ENCODE assay signal across 8 mouse cellular contexts in the genomic region with DNA sequence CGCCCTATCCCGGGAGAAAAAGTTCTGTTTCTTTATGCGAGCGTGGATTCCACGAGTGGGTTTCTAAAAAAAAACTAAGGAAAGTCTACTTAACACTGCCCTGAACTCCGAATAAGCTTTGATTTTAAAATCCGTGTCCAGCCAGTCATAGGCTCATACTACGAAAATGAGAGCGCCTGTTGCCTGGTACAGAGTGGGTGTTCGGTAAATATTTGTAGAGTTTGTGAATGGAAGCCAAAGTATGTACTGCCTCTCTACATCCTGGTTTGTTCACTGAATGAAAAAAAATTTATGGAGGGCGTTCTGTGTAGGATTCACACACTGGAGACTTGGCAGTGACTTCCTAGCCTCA. TPM values are rescaled to one million over a fixed set of nuclear protein-coding genes. Genes with fewer than 3 reads are reported as not detected.
A peak's percentile ranks its signal among the peaks of the same experiment; 100 is the strongest.
DNase-seq lines count a peak whose midpoint lies in the region; ATAC-seq and TF ChIP-seq lines count a peak whose summit lies in the region.

No protein-coding gene starts in this region.

- no peak overlapping the region for H3K27ac ChIP-seq in kidney, embryonic 14.5 days (ENCODE audit: low read depth, low read length)
- peak overlapping the region; percentile 43 for H3K27ac ChIP-seq in bone marrow macrophage, adult 2 months (ENCODE audit: insufficient read depth, low read depth, low read length)
- H3K27ac ChIP-seq in midbrain, embryonic 14.5 days (replicated peaks; ENCODE audit: low read depth, low read length) = no peak overlapping the region

- H3K4me3 ChIP-seq in kidney, embryonic 14.5 days (ENCODE audit: low read length) = peak overlapping the region; percentile 81
- peak overlapping the region; percentile 96 for H3K4me3 ChIP-seq in bone marrow macrophage, adult 2 months (ENCODE audit: insufficient read depth, low read length)
- H3K4me3 ChIP-seq in midbrain, embryonic 14.5 days (replicated peaks; ENCODE audit: low read depth, low read length) = peak overlapping the region; percentile 77

- no peaks in the 10 kb centered on the region for H3K27me3 ChIP-seq in kidney, embryonic 14.5 days (ENCODE audit: control insufficient read depth, insufficient read depth, low read length)
- no peaks in the 10 kb centered on the region; the same call in 1 of the 2 replicates for H3K27me3 ChIP-seq in midbrain, embryonic 14.5 days (ENCODE audit: control insufficient read depth, insufficient read depth, low read length)

- H3K36me3 ChIP-seq in kidney, embryonic 14.5 days (ENCODE audit: control insufficient read depth, insufficient read depth, low read length) = no peaks in the 10 kb centered on the region
- no peaks in the 10 kb centered on the region for H3K36me3 ChIP-seq in midbrain, embryonic 14.5 days (ENCODE audit: control insufficient read depth, insufficient read depth, low read length)

- H3K9ac ChIP-seq in kidney, embryonic 14.5 days (ENCODE audit: low read depth, low read length) = peak overlapping the region; percentile 81
- peak overlapping the region; percentile 78 for H3K9ac ChIP-seq in midbrain, embryonic 14.5 days (replicated peaks; ENCODE audit: low read length)

- H3K4me1 ChIP-seq in kidney, embryonic 14.5 days (ENCODE audit: control insufficient read depth, insufficient read depth, low read length) = peaks cover 11% of the 10 kb centered on the region; the same call in 1 of the 2 replicates
- H3K4me1 ChIP-seq in bone marrow macrophage, adult 2 months (ENCODE audit: control insufficient read depth, insufficient read depth, low read length) = peaks cover 59% of the 10 kb centered on the region
- H3K4me1 ChIP-seq in midbrain, embryonic 14.5 days (ENCODE audit: control insufficient read depth, insufficient read depth, low read length) = peaks cover 11% of the 10 kb centered on the region

- peak overlapping the region; percentile 62 for H3K4me2 ChIP-seq in kidney, embryonic 14.5 days (replicated peaks; ENCODE audit: low read depth, low read length)
- H3K4me2 ChIP-seq in midbrain, embryonic 14.5 days (ENCODE audit: low read length) = peak overlapping the region; percentile 87

- no peak for TF ChIP-seq CTCF in bone marrow macrophage, adult 2 months (IDR thresholded peaks at IDR 0.05; ENCODE audit: low read depth, low read length)

- no peak for TF ChIP-seq POLR2A in bone marrow macrophage, adult 2 months (IDR thresholded peaks at IDR 0.05; ENCODE audit: borderline replicate concordance, low read depth, low read length)

- 15% methylated on average over 11 of the region's 11 CpGs for WGBS in kidney, embryonic 14.5 days
- WGBS in midbrain, embryonic 14.5 days = 17% methylated on average over 11 of the region's 11 CpGs

- no peaks in the 10 kb centered on the region for H3K9me3 ChIP-seq in kidney, embryonic 14.5 days (ENCODE audit: control insufficient read depth, low read length)
- no peaks in the 10 kb centered on the region for H3K9me3 ChIP-seq in midbrain, embryonic 14.5 days (ENCODE audit: control insufficient read depth, low read length)

- DNase-seq in kidney, postnatal 14 days = no peak
- DNase-seq in midbrain, embryonic 14.5 days = no peak
- no peak for DNase-seq in layer of hippocampus, adult 9-11 months
- DNase-seq in left cerebral cortex, adult 9 months (ENCODE audit: low spot score in 2 of 2) = no peak
- DNase-seq in adipocyte (ENCODE audit: low spot score) = no peak

- peak; percentile 17; the same call in 1 of the 2 replicates for ATAC-seq in kidney, embryonic 14.5 days (ENCODE audit: low FRiP score, low TSS enrichment)
- peak; percentile 38 for ATAC-seq in inflammation-experienced regulatory T-cells, adult 6 months
- ATAC-seq in midbrain, embryonic 14.5 days (ENCODE audit: low FRiP score, low TSS enrichment) = peak; percentile 16; the same call in 1 of the 2 replicates

RNA-seq across cellular contexts. Expression of a gene that starts 0.3 kb away (rescaled TPM):
- 8.9 and 14.7 TPM in 2 replicates for polyA plus RNA-seq in kidney, embryonic 14.5 days (2014; fragmentation: Nextera tagmentation; extraction: Ambion mirVana)
- polyA plus RNA-seq in bone marrow macrophage, adult 2 months (2012; ENCODE audit: insufficient read depth, insufficient read length, missing spikeins) = 49.1 and 55.0 TPM in 2 replicates
- 10 to 100 TPM; 10.6 to 14.0 (median 10.8) TPM for polyA plus RNA-seq in inflammation-experienced regulatory T-cells, adult 6 months (2017; shearing (Covaris generic))
- polyA plus RNA-seq in midbrain, embryonic 14.5 days (2014; fragmentation: Nextera tagmentation; extraction: Ambion mirVana) = 4.1 and 6.9 TPM in 2 replicates
